Mouse (Mus musculus) ES-E14 (cell line): ENCODE results near the gene Ghr.

Source experiments
- HCFC1 ChIP-seq: IDR thresholded peaks from 2 replicates; pipeline ENCODE4 v1.6.1; 2012; ENCODE audit warnings: low read length, inconsistent platforms, borderline replicate concordance; ENCODE audit not compliant: insufficient read depth
- MAFK ChIP-seq: IDR thresholded peaks from 2 replicates; pipeline ENCODE4 v1.6.1; 2014; ENCODE audit warnings: mild to moderate bottlenecking, low read depth, low read length, inconsistent platforms; ENCODE audit not compliant: insufficient read depth
- ZC3H11A ChIP-seq: IDR thresholded peaks from 2 replicates; pipeline ENCODE4 v1.6.1; 2012; ENCODE audit warnings: low read depth, mild to moderate bottlenecking, inconsistent platforms, low read length, borderline replicate concordance
- ZNF384 ChIP-seq: IDR thresholded peaks from 2 replicates; pipeline ENCODE4 v1.6.1; 2012; ENCODE audit warnings: low read depth, low read length, inconsistent platforms

DNA sequence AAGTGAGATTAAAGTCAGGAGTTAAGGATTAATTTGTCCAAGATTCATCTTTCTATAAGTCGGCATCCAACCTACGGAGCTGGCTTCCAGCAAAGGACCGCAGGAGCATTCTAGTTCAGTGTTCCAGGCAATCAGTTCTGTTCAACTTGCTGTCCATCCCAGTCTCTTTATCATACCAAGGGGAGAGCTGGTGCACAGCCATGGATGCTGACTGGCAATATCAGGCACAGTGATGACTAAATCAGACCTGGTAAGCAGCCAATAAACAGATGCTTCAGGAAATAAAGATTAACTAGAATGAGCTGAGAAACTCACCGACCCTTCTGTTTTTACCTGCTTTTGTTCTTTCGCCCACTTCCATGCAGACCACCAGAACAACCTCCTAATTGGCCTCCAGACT is 154.3 kb downstream of the Ghr start:
- TF ChIP-seq ZNF384: no peak
- TF ChIP-seq ZC3H11A: no peak
- no peak for TF ChIP-seq HCFC1
- no peak for TF ChIP-seq MAFK
